Mouse (Mus musculus): ENCODE results near the gene Plekhj1. TPM values are rescaled to one million over a fixed set of nuclear protein-coding genes. Genes with fewer than 3 reads are reported as not detected.

Gene Plekhj1
- total RNA-seq, 4 experiments from 2014 or later = 92.4 to 130 (median 107) TPM

Small RNA genes lying within 50 kb of the gene (microRNA-seq; reads per million reads assigned to microRNA genes)
- 0.88 to 2.5 reads per million in 2 experiments for gene Mir1982

Other genes starting within 250 kb of the Plekhj1 start
- gene Rexo1, start 237.1 kb downstream of the Plekhj1 start, total RNA-seq (2022) = 10 to 100 TPM; 54.2 to 60.1 (median 57.0) TPM
- gene Klf16, start 221.3 kb downstream of the Plekhj1 start, total RNA-seq (2022) = 10 to 100 TPM; 12.7 to 15.4 (median 14.6) TPM
- 100 to 1,000 TPM in 1 of 4 experiments, 10 to 100 TPM in 3; 97.0 to 101 (median 97.8) TPM for gene Abhd17a, start 208.3 kb downstream of the Plekhj1 start, total RNA-seq (2022)
- 10 to 100 TPM; 58.7 to 79.9 (median 70.3) TPM for gene Scamp4, start 195.8 kb downstream of the Plekhj1 start, total RNA-seq (2022)
- gene Adat3, start 195.7 kb downstream of the Plekhj1 start, total RNA-seq (2022) = 1 to 10 TPM; 1.8 to 4.7 (median 2.9) TPM
- gene Gm49322, start 192.6 kb downstream of the Plekhj1 start, total RNA-seq (2022) = 1 to 10 TPM; 1.0 to 4.8 (median 3.5) TPM
- gene Csnk1g2, start 175.8 kb downstream of the Plekhj1 start, total RNA-seq (2022) = 100 to 1,000 TPM; 157 to 173 (median 165) TPM
- 10 to 100 TPM; 63.4 to 94.6 (median 79.1) TPM for gene Btbd2, start 141.6 kb downstream of the Plekhj1 start, total RNA-seq (2022)
- 100 to 1,000 TPM; 106 to 157 (median 123) TPM for gene Mknk2, start 120.5 kb downstream of the Plekhj1 start, total RNA-seq (2022)
- 10 to 100 TPM; 16.2 to 33.5 (median 25.7) TPM for gene Mob3a, start 96.6 kb downstream of the Plekhj1 start, total RNA-seq (2022)
- gene Izumo4, start 96.4 kb downstream of the Plekhj1 start, total RNA-seq (2022) = 10 to 100 TPM; 19.3 to 46.2 (median 33.3) TPM
- gene Ap3d1, start 56.4 kb downstream of the Plekhj1 start, total RNA-seq (2022) = 100 to 1,000 TPM in 2 of 4 experiments, 10 to 100 TPM in 2; 91.8 to 136 (median 113) TPM
- 10 to 100 TPM; 35.0 to 78.6 (median 57.4) TPM for gene Dot1l, start 43.4 kb downstream of the Plekhj1 start, total RNA-seq (2022)
- 10 to 100 TPM; 52.0 to 78.6 (median 55.5) TPM for gene Sf3a2, start 428 bp downstream of the Plekhj1 start, total RNA-seq (2022)
- 1 to 10 TPM in 1 of 4 experiments, under 1 TPM in 3; 0.20 to 1.3 (median 0.68) TPM for gene Amh, start 6.6 kb upstream of the Plekhj1 start, total RNA-seq (2022)
- 10 to 100 TPM in 2 of 4 experiments, 1 to 10 TPM in 2; 5.7 to 23.4 (median 12.4) TPM for gene Jsrp1, start 14.9 kb upstream of the Plekhj1 start, total RNA-seq (2022)
- gene Oaz1, start 28.0 kb upstream of the Plekhj1 start, total RNA-seq (2022) = 1,000 to 10,000 TPM in 1 of 4 experiments, 100 to 1,000 TPM in 3; 825 to 1,012 (median 923) TPM
- gene Lingo3, start 45.4 kb upstream of the Plekhj1 start, total RNA-seq (2022) = 10 to 100 TPM in 3 of 4 experiments, 1 to 10 TPM in 1; 8.4 to 21.5 (median 15.9) TPM
- 10 to 100 TPM; 27.4 to 54.4 (median 34.0) TPM for gene Lsm7, start 56.6 kb upstream of the Plekhj1 start, total RNA-seq (2022)
- gene Sppl2b, start 56.6 kb upstream of the Plekhj1 start, total RNA-seq (2022) = 10 to 100 TPM; 28.1 to 45.3 (median 36.1) TPM
- gene Tmprss9, start 73.2 kb upstream of the Plekhj1 start, total RNA-seq (2022) = under 1 TPM in 1 of 4 experiments, not detected in 3; 0.18 TPM
- 100 to 1,000 TPM; 154 to 235 (median 185) TPM for gene Timm13, start 102.3 kb upstream of the Plekhj1 start, total RNA-seq (2022)
- gene Lmnb2, start 119.6 kb upstream of the Plekhj1 start, total RNA-seq (2022) = 10 to 100 TPM; 10.0 to 17.2 (median 15.2) TPM
- 100 to 1,000 TPM in 1 of 4 experiments, 10 to 100 TPM in 3; 17.5 to 112 (median 73.6) TPM for gene Gadd45b, start 131.4 kb upstream of the Plekhj1 start, total RNA-seq (2022)
- 10 to 100 TPM in 2 of 4 experiments, 1 to 10 TPM in 2; 9.4 to 16.6 (median 12.9) TPM for gene Gng7, start 216.3 kb upstream of the Plekhj1 start, total RNA-seq (2022)
- 1 to 10 TPM; 3.6 to 6.5 (median 4.4) TPM for gene Diras1, start 227.0 kb upstream of the Plekhj1 start, total RNA-seq (2022)
- 10 to 100 TPM; 50.7 to 86.9 (median 66.5) TPM for gene Slc39a3, start 238.8 kb upstream of the Plekhj1 start, total RNA-seq (2022)

Data from adrenal gland, adult 8-10 months (tissue).